8 mouse cellular contexts compared by ENCODE assay signal in the genomic region with DNA sequence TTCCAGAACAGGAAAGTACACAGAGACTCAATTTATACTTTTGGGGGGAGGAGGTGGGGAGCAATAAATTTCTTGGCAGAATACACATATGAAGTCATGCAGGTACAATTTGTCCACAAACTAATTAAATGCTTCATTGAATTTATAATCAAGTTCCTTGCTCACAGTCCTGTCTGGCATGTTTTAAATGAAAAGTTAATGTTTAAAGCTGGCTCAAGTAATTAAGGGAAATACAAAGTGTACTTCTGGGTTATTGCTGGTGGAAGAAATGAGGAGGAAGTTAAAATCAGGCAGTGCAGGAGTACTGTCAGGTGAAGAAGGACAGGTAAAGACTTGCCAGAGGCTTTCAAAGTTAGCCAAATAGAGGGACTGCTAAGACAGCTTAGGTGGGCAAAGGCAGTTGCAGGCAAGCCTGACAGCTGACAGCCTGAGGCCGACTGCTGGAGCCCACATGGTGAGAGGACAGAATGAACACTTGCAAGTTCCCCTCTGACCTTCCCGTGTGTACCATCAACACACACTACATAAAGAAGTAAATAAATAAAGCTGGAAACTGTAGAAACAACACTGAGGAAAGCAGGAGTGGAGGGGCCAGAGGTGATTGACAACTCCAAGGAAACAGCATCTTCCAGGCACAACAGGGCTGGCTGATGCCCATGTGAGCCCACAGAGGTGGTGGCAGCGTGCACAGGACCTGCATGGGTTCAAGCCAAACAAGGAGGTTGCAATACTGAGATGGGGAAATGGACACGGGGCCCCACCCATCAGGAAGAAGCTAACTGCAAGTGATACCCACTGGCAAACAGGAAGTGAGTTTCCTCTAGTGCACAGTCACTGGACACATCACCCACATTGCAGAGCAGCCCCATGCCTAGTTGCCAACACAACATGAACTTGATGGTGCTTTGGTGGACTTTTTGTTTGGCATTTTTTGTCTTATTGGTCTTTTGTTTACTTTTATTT. TPM values are rescaled to one million over a fixed set of nuclear protein-coding genes. Genes with fewer than 3 reads are reported as not detected.
DNase-seq lines count a peak whose midpoint lies in the region; ATAC-seq and TF ChIP-seq lines count a peak whose summit lies in the region.

No protein-coding gene starts in this region.

- DNase-seq in heart, adult 8-10 months (ENCODE audit: low spot score) = no peak
- no peak for DNase-seq in ovary, postnatal 14 days (ENCODE audit: low spot score)
- no peak for DNase-seq in adrenal gland, postnatal 4 days (ENCODE audit: low spot score in 2 of 2)
- DNase-seq in embryo, embryonic 9.5 days (ENCODE audit: extremely low spot score) = no peak

- no peak overlapping the region for H3K4me2 ChIP-seq in heart, embryonic 13.5 days
- no peak overlapping the region for H3K4me2 ChIP-seq in liver, embryonic 12.5 days

- no peak overlapping the region for H3K4me3 ChIP-seq in heart, embryonic 13.5 days
- no peak overlapping the region for H3K4me3 ChIP-seq in liver, embryonic 12.5 days
- H3K4me3 ChIP-seq in small intestine, adult 2 months (ENCODE audit: low read depth, low read length) = no peak overlapping the region

- H3K9me3 ChIP-seq in heart, embryonic 13.5 days = no peaks in the 10 kb centered on the region
- no peaks in the 10 kb centered on the region for H3K9me3 ChIP-seq in liver, embryonic 12.5 days (replicated peaks)

- no peaks in the 10 kb centered on the region for H3K27me3 ChIP-seq in heart, embryonic 13.5 days (replicated peaks)
- no peaks in the 10 kb centered on the region for H3K27me3 ChIP-seq in liver, embryonic 12.5 days (replicated peaks)
- no peaks in the 10 kb centered on the region for H3K27me3 ChIP-seq in small intestine, adult 2 months (ENCODE audit: control insufficient read depth, insufficient read depth, low read length)

- no peak for TF ChIP-seq POLR2A in small intestine, adult 2 months (IDR thresholded peaks at IDR 0.05; ENCODE audit: low read depth, low read length)

- H3K4me1 ChIP-seq in heart, embryonic 13.5 days = peaks cover 36% of the 10 kb centered on the region
- peaks cover 10% of the 10 kb centered on the region for H3K4me1 ChIP-seq in liver, embryonic 12.5 days
- peaks cover 17% of the 10 kb centered on the region for H3K4me1 ChIP-seq in small intestine, adult 2 months (ENCODE audit: control insufficient read depth, insufficient read depth, insufficient read length, low read length)

- H3K9ac ChIP-seq in heart, embryonic 13.5 days = no peak overlapping the region
- no peak overlapping the region for H3K9ac ChIP-seq in liver, embryonic 12.5 days

- no peak for TF ChIP-seq CTCF in small intestine, adult 2 months (IDR thresholded peaks at IDR 0.05; ENCODE audit: extremely low read depth, insufficient read length, insufficient replicate concordance, low read depth, low read length)

- peak overlapping the region; percentile 78 for H3K27ac ChIP-seq in heart, embryonic 13.5 days (replicated peaks)
- 0 out of 2 replicates have a peak overlapping the region, but pooled peaks have one; percentile 26 for H3K27ac ChIP-seq in liver, embryonic 12.5 days
- H3K27ac ChIP-seq in small intestine, adult 2 months (ENCODE audit: insufficient read depth, low read depth, low read length) = peak overlapping the region; percentile 95

- H3K36me3 ChIP-seq in heart, embryonic 13.5 days = no peaks in the 10 kb centered on the region
- H3K36me3 ChIP-seq in liver, embryonic 12.5 days = no peaks in the 10 kb centered on the region
- no peaks in the 10 kb centered on the region for H3K36me3 ChIP-seq in small intestine, adult 2 months (ENCODE audit: control insufficient read depth, insufficient read depth, low read length)

- WGBS in heart, embryonic 13.5 days = 45% methylated on average over 4 of the region's 4 CpGs
- WGBS in liver, embryonic 12.5 days (ENCODE audit: insufficient replicate concordance) = 12% methylated on average over 4 of the region's 4 CpGs
- WGBS in small intestine, adult 2 months = 10% methylated on average over 4 of the region's 4 CpGs

- ATAC-seq in heart, embryonic 13.5 days (ENCODE audit: extremely low read depth, insufficient number of reproducible peaks, low FRiP score, low TSS enrichment) = no peak
- ATAC-seq in hematopoietic stem cell, adult 5-6 weeks (replicated peaks in 1 of 2; ENCODE audit: insufficient read depth in 1 of 2, low FRiP score in 2 of 2, low TSS enrichment in 1 of 2, low read depth in 1 of 2, poor library complexity in 2 of 2, severe bottlenecking in 2 of 2) = peak; percentile 42 to 85; a peak in 2 of 4 replicates
- ATAC-seq in liver, embryonic 12.5 days = no peak

RNA-seq across cellular contexts. Expression of gene Efcab5, which starts 7.7 kb away (rescaled TPM):
- polyA plus RNA-seq in heart, embryonic 13.5 days (2015; fragmentation: Nextera tagmentation; extraction: Ambion mirVana) = 0.13 and 0.32 TPM in 2 replicates
- under 1 TPM; 0.14 to 0.75 (median 0.20) TPM for total RNA-seq in heart, adult 8-10 months (2022)
- 0.88 and 1.2 TPM in 2 replicates for total RNA-seq in hematopoietic stem cell, adult 5-6 weeks (2017)
- 0.11 and 0.17 TPM in 2 replicates for polyA plus RNA-seq in liver, embryonic 12.5 days (2016; fragmentation: Nextera tagmentation; extraction: Ambion mirVana)
- 0.27 and 1.1 TPM in 2 replicates for polyA plus RNA-seq in small intestine, adult 2 months (2012; rRNA removed)
- under 1 TPM; 0.20 to 0.48 TPM for total RNA-seq in adrenal gland, postnatal 4 days (2021)

RNA-seq across cellular contexts. Expression of gene Ssh2, which starts 19.6 kb away (rescaled TPM):
- 17.5 and 18.7 TPM in 2 replicates for polyA plus RNA-seq in heart, embryonic 13.5 days (2015; fragmentation: Nextera tagmentation; extraction: Ambion mirVana)
- total RNA-seq in heart, adult 8-10 months (2022) = 10 to 100 TPM; 64.4 to 77.0 (median 70.7) TPM
- total RNA-seq in hematopoietic stem cell, adult 5-6 weeks (2017) = 45.0 and 68.9 TPM in 2 replicates
- 6.8 and 7.9 TPM in 2 replicates for polyA plus RNA-seq in liver, embryonic 12.5 days (2016; fragmentation: Nextera tagmentation; extraction: Ambion mirVana)
- 3.1 and 5.3 TPM in 2 replicates for polyA plus RNA-seq in small intestine, adult 2 months (2012; rRNA removed)
- 10 to 100 TPM; 21.8 to 22.1 TPM for total RNA-seq in adrenal gland, postnatal 4 days (2021)

Comparison
In these comparisons a context has a peak if more than half of its experiments do, and no peak if none do; other contexts are left out.
1. ATAC-seq: peak in hematopoietic stem cell, adult 5-6 weeks (2 of 2); none in heart, embryonic 13.5 days (single experiment) and liver, embryonic 12.5 days (single experiment).
2. H3K27ac ChIP-seq: peak in every context shown above with its lines; median percentile 95 in small intestine, adult 2 months; 78 in heart, embryonic 13.5 days; 26 in liver, embryonic 12.5 days.